Mouse (Mus musculus): ENCODE data around the gene Epop.

DNA sequence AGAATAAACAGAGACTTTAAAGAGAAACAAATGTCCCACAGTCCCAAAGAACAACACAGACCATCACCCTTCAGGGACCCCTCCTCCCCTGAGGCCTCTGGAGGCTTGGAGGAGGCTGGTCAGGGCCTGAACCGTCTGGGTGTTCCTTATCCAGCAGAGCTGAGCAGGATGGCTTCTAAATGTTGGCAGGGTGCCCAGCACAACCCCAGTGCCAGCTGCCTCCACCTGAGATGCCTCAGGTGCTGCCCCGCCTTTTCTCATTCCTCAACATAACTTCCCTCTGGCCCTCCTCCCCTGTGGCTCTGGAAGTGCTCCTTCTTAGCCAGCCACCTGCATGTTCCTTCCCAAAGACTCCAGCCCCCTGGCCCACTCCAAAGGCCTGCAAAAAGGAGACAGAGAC, 51.2 kb downstream of the Epop start:
- TF ChIP-seq CTCF (IDR thresholded peaks at IDR 0.05; ENCODE audit: extremely low read depth, insufficient read length, insufficient replicate concordance, low read depth, low read length), result no peak
- TF ChIP-seq POLR2A (IDR thresholded peaks at IDR 0.05; ENCODE audit: low read depth, low read length), result no peak
